Mouse (Mus musculus) testis, adult 2 months (tissue): ENCODE results near the gene Zmat3.

ENCODE experiments used
- CTCF ChIP-seq: fragments of 200-500 bp; IDR thresholded peaks from 2 replicates; pipeline ENCODE4 v1.5.1; 2012; ENCODE audit warnings: low read depth, mild to moderate bottlenecking, inconsistent platforms, low read length, moderate library complexity; ENCODE audit not compliant: control insufficient read depth, insufficient read depth, insufficient replicate concordance
- POLR2A ChIP-seq: fragments of 200-500 bp; IDR thresholded peaks from 2 replicates; pipeline ENCODE4 v1.6.1; 2012; ENCODE audit warnings: low read depth, mild to moderate bottlenecking, inconsistent platforms, low read length, moderate library complexity; ENCODE audit not compliant: control insufficient read depth

DNA sequence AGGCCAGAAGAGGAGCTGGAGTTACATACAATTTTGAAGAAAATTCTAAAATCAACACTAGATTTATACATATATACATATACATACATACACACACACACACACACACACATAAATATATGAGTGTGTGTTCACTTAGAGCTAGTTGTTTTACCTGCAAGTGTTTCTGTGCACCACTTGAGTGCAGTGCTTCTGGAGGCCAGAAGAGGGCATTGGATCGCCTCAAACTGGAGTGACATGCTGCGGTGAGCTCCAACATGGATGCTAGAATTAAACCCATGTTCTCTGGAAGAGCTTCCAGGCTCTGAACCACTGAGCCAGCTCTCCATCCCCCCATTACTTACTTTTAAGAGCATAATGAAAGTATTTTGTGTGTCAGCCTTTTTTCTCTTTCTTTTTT, 14.1 kb upstream of the Zmat3 start:
- TF ChIP-seq POLR2A (no peak), CTCF (peak; percentile 30; the same call in 1 of the 2 replicates)
